Mouse (Mus musculus) midbrain, postnatal 0 days (tissue): Measurements from ENCODE around the gene Kmo. TPM values are rescaled to one million over a fixed set of nuclear protein-coding genes. Genes with fewer than 3 reads are reported as not detected.
A peak's percentile ranks its signal among the peaks of the same experiment; 100 is the strongest.

Experiments
- ATAC-seq: fragments of 200-750 bp; cut with Nextera tagmentation; 2 replicates; pipeline ENCODE4 v1.8.0; 2017; ENCODE audit warnings: moderate number of reproducible peaks, mild to moderate bottlenecking, moderate TSS enrichment, moderate library complexity; ENCODE audit not compliant: low FRiP score
- DNase-seq: peaks from one replicate; pipeline ENCODE4 v3.0.0-alpha.2; 2015; ENCODE audit warnings: low spot score
- H3K27ac ChIP-seq: fragments of 300-500 bp; sonication (generic); 2 replicates; pipeline ENCODE4 v1.5.1; 2014; ENCODE audit warnings: low read depth, mild to moderate bottlenecking, low read length, mixed read lengths
- H3K27me3 ChIP-seq: fragments of 300-500 bp; sonication (generic); 2 replicates; pipeline ENCODE4 v1.6.1; 2014; ENCODE audit warnings: low read length, control low read depth, mixed read lengths; ENCODE audit not compliant: insufficient read depth
- H3K36me3 ChIP-seq: fragments of 300-500 bp; sonication (generic); 2 replicates; pipeline ENCODE4 v1.6.1; 2014; ENCODE audit warnings: low read length, control low read depth, mixed read lengths; ENCODE audit not compliant: insufficient read depth
- H3K4me1 ChIP-seq: fragments of 300-500 bp; sonication (generic); 2 replicates; pipeline ENCODE4 v1.6.1; 2014; ENCODE audit warnings: mild to moderate bottlenecking, control low read depth, antibody characterized with exemption, low read length, mixed read lengths; ENCODE audit not compliant: insufficient read depth
- H3K4me2 ChIP-seq: fragments of 300-500 bp; sonication (generic); 2 replicates; pipeline ENCODE4 v1.6.1; 2014; ENCODE audit warnings: low read depth, mild to moderate bottlenecking, low read length, mixed read lengths; ENCODE audit not compliant: poor library complexity, severe bottlenecking
- H3K4me3 ChIP-seq: fragments of 300-500 bp; sonication (generic); 2 replicates; pipeline ENCODE4 v1.5.1; 2014; ENCODE audit warnings: low read depth, mild to moderate bottlenecking, low read length, moderate library complexity
- H3K9ac ChIP-seq: fragments of 300-500 bp; sonication (generic); replicated peaks from 2 replicates; pipeline ENCODE4 v1.6.1; 2014; ENCODE audit warnings: mild to moderate bottlenecking, low read length, moderate library complexity, mixed read lengths; ENCODE audit not compliant: poor library complexity, severe bottlenecking
- H3K9me3 ChIP-seq: fragments of 300-500 bp; sonication (generic); 2 replicates; pipeline ENCODE4 v1.6.1; 2016; ENCODE audit warnings: low read length, control low read depth
- CTCF ChIP-seq: IDR thresholded peaks from 2 replicates; pipeline ENCODE4 v1.5.1; 2016; ENCODE audit warnings: antibody characterized with exemption, mild to moderate bottlenecking
- whole genome bisulfite sequencing: fragments of 180-500 bp; shearing (Covaris S2); extraction: QIAGEN DNeasy Blood & Tissue Kit; methylation state at CpG from one replicate; pipeline ENCODE4 v1.1.7; 2014; 5-methylcytosine and 5-hydroxymethylcytosine counted together
- polyA plus RNA-seq: library from polyadenylated mRNA; unstranded; fragments of >200 nt; fragmentation: Nextera tagmentation; extraction: Ambion mirVana; gene quantifications from 2 replicates; pipeline ENCODE4 v1.2.1, GENCODE M21; 2015
- total RNA-seq: library from RNA; depleted of rRNA; stranded (reverse); fragments of >200 nt; gene quantifications from 2 replicates; pipeline ENCODE4 v1.2.3, GENCODE M21; 2014

The Kmo gene
- total and polyA plus RNA-seq, 2 experiments from 2014 or later = not detected

DNA sequence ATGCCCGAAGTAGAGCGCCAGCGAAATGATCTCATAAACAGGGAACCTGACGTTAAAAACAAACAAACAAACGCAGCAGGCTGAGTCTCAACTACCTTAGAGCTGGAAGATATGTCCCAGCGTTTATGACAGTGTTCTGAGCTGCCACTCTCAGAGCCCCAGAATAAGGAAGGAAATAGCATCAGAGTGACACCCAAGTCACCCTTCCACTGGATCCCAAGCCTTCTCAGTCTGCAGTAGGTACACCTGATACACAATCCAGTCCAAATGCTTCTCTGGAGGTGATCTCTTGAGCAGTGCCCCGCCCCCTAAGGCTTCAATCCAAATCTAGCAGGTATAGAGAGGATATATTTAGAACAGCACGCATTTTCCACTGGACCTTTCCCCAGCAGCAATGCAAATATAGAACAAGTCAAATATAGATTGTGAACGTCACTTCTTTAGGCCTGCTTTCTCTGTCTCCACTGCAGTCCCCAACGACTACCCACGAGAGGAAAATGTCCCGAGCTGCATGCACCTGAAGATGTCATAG, 73.3 kb downstream of the Kmo start:
- no peak; the same call in 1 of the 2 replicates for ATAC-seq

DNA sequence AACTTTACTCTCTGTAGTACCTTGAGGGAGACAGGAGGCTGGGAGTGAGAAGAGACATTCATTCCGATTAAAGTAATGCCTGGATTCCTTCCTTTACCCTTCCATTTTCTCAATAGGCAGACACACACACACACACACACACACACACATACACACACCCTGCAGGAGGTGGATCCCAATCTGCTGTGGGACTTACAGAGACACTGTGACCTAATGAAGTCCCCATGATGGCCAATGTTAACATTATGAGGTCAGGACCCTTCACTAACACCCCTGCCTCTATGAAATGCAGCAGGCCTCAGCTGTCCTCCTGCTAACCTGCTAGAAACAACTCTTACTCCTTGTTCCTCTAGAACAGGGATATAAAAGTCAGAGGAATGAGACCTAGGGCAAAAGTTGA, 78.1 kb downstream of the Kmo start, which contains the start of gene Wdr64:
TSS of gene Wdr64 (plus strand) at position 301 of the 400 bp plus-strand sequence.
- WGBS = 91% methylated on average over 1 of the region's 1 CpGs
- no peaks in the 10 kb centered on the region for H3K36me3 ChIP-seq
- no peaks in the 10 kb centered on the region; the same call in 1 of the 2 replicates for H3K4me1 ChIP-seq
- DNase-seq = no peak
- H3K27ac ChIP-seq = no peak within 1 kb of the TSS
- ATAC-seq = no peak
- H3K9me3 ChIP-seq = no peaks in the 10 kb centered on the region
- H3K4me2 ChIP-seq = no peak within 1 kb of the TSS
- no peak within 1 kb of the TSS for H3K4me3 ChIP-seq
- TF ChIP-seq CTCF = no peak
- H3K9ac ChIP-seq = no peak within 1 kb of the TSS
- H3K27me3 ChIP-seq = no peaks in the 10 kb centered on the region

More for the DNA sequence above, 73.3 kb downstream of the Kmo start:
- Histone ChIP-seq H3K36me3 (no peaks in the 10 kb centered on the region), H3K27me3 (no peaks in the 10 kb centered on the region), H3K4me1 (peaks cover 9% of the 10 kb centered on the region; the same call in 1 of the 2 replicates), H3K4me3 (peak overlapping the region; percentile 82), H3K27ac (peak overlapping the region; percentile 65), H3K9ac (no peak overlapping the region), H3K9me3 (no peaks in the 10 kb centered on the region), H3K4me2 (peak overlapping the region; percentile 84)
- TF ChIP-seq CTCF = no peak
- 36% methylated on average over 12 of the region's 12 CpGs for WGBS
- no peak for DNase-seq

- H3K4me3 ChIP-seq = no peak overlapping the region
- no peaks in the 10 kb centered on the region for H3K36me3 ChIP-seq
- H3K9me3 ChIP-seq = no peaks in the 10 kb centered on the region
- no peaks in the 10 kb centered on the region; the same call in 1 of the 2 replicates for H3K4me1 ChIP-seq
- H3K27ac ChIP-seq = no peak overlapping the region
- H3K27me3 ChIP-seq = no peaks in the 10 kb centered on the region
- no peak overlapping the region for H3K9ac ChIP-seq
- TF ChIP-seq CTCF = no peak
- ATAC-seq (no peak), DNase-seq (no peak)
- no peak overlapping the region for H3K4me2 ChIP-seq
- WGBS = 69% methylated on average over 3 of the region's 3 CpGs
These were observed 79.2 kb downstream of the Kmo start for GRCm38 (mm10) chr1:175699375-175699774.

- H3K27me3 ChIP-seq = no peaks in the 10 kb centered on the region
- H3K4me3 ChIP-seq = no peak overlapping the region
- DNase-seq = no peak
- 46% methylated on average over 4 of the region's 4 CpGs for WGBS
- no peaks in the 10 kb centered on the region; the same call in 1 of the 2 replicates for H3K4me1 ChIP-seq
- no peak overlapping the region for H3K9ac ChIP-seq
- no peak for TF ChIP-seq CTCF
- no peaks in the 10 kb centered on the region for H3K9me3 ChIP-seq
- no peak for ATAC-seq
- H3K27ac ChIP-seq = no peak overlapping the region
- H3K4me2 ChIP-seq = no peak overlapping the region
- no peaks in the 10 kb centered on the region for H3K36me3 ChIP-seq
These were observed 79.6 kb downstream of the Kmo start for GRCm38 (mm10) chr1:175699796-175700195.

DNA sequence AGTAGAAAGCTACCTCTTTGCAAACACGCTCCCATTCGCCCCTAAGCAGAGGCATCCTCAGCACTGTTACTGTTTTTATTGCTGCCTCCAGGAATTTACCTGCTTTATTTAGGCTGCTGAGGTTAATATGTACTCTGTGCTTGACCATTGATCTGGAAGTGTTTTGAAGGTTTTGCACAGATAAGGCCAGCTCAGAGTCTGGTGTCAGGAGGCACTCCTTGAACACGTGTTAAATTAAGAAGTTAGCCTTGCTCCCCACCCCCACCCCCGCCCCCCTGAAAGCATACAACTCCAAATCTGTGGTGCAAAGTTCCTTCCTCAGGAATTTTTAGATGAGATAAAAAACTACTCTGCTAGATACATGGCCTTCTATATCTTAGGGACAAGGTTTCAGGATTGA, 81.0 kb downstream of the Kmo start:
- no peaks in the 10 kb centered on the region; the same call in 1 of the 2 replicates for H3K4me1 ChIP-seq
- H3K36me3 ChIP-seq = no peaks in the 10 kb centered on the region
- ATAC-seq = no peak
- H3K9me3 ChIP-seq = no peaks in the 10 kb centered on the region
- H3K9ac ChIP-seq = no peak overlapping the region
- no peak overlapping the region for H3K4me2 ChIP-seq
- WGBS = 84% methylated on average over 4 of the region's 4 CpGs
- H3K4me3 ChIP-seq = no peak overlapping the region
- TF ChIP-seq CTCF = no peak
- DNase-seq = no peak
- no peaks in the 10 kb centered on the region for H3K27me3 ChIP-seq
- no peak overlapping the region for H3K27ac ChIP-seq

- Histone ChIP-seq H3K4me2 (no peak overlapping the region), H3K9me3 (no peaks in the 10 kb centered on the region), H3K27me3 (no peaks in the 10 kb centered on the region), H3K9ac (no peak overlapping the region), H3K27ac (no peak overlapping the region), H3K4me1 (no peaks in the 10 kb centered on the region), H3K36me3 (no peaks in the 10 kb centered on the region), H3K4me3 (no peak overlapping the region)
- no peak for DNase-seq
- no peak for ATAC-seq
- TF ChIP-seq CTCF = no peak
- 71% methylated on average over 5 of the region's 5 CpGs for WGBS
These were observed 87.4 kb downstream of the Kmo start for GRCm38 (mm10) chr1:175707599-175707998.
